Mouse (Mus musculus) thymus, postnatal 36 days (tissue): Measurements from ENCODE around the gene Neurl2.
A peak's percentile ranks its signal among the peaks of the same experiment; 100 is the strongest.

Experiments used
- DNase-seq, 2 experiments: peaks; one replicate each; pipeline ENCODE4 v3.0.0; 2022; ENCODE audit warnings: mixed read lengths in 2 of 2

Gene Neurl2

GRCm38 (mm10) chr2:164785481-164786387, 47.5 kb downstream of the Neurl2 start, which contains the start of gene Snx21:
Gene Snx21 (plus strand): TSS chr2:164785823.
- DNase-seq = peak; percentile 72 to 74

- no peak for DNase-seq
Measured at GRCm38 (mm10) chr2:164784869-164785420, 48.3 kb downstream of the Neurl2 start.

- DNase-seq = no peak
Measured at GRCm38 (mm10) chr2:164783926-164784581, 49.2 kb downstream of the Neurl2 start.

- no peak for DNase-seq
Measured at GRCm38 (mm10) chr2:164781876-164782275, 51.4 kb downstream of the Neurl2 start.
